Mouse (Mus musculus): Measurements from ENCODE around the gene Vars. TPM values are rescaled to one million over a fixed set of nuclear protein-coding genes. Genes with fewer than 3 reads are reported as not detected.
A peak's percentile ranks its signal among the peaks of the same experiment; 100 is the strongest.
"Not testable (repeated sequence)": the region's sequence is repeated elsewhere in the genome, so short reads cannot be mapped to it uniquely, and the experiment has no call there.

Gene Vars
- polyA plus RNA-seq, 1 experiment from 2014 or later, result 92.3 TPM

- peaks cover 11% of the 10 kb centered on the region; the same call in 1 of the 2 replicates for H3K4me1 ChIP-seq (ENCODE audit: control insufficient read depth, insufficient read depth, low read length)
- H3K27ac ChIP-seq (ENCODE audit: low read length); H3K9me3 ChIP-seq (ENCODE audit: control insufficient read depth, low read depth, low read length); H3K36me3 ChIP-seq (ENCODE audit: control insufficient read depth, insufficient read depth, low read length); H3K9ac ChIP-seq (replicated peaks; ENCODE audit: low read depth, low read length); H3K4me3 ChIP-seq (ENCODE audit: low read depth, low read length); ATAC-seq (ENCODE audit: insufficient number of reproducible peaks, insufficient read depth, low FRiP score, low read depth); H3K27me3 ChIP-seq (ENCODE audit: control insufficient read depth, insufficient read depth, low read length); H3K4me2 ChIP-seq (replicated peaks; ENCODE audit: low read depth, low read length): not testable (repeated sequence)
- 12% methylated on average over 29 of the region's 40 CpGs for WGBS
Observed at GRCm38 (mm10) chr17:34957291-34957690, 43.5 kb upstream of the Vars start.

- H3K9ac ChIP-seq (replicated peaks; ENCODE audit: low read depth, low read length); H3K27me3 ChIP-seq (ENCODE audit: control insufficient read depth, insufficient read depth, low read length); H3K36me3 ChIP-seq (ENCODE audit: control insufficient read depth, insufficient read depth, low read length); H3K27ac ChIP-seq (ENCODE audit: low read length); H3K4me3 ChIP-seq (ENCODE audit: low read depth, low read length); H3K9me3 ChIP-seq (ENCODE audit: control insufficient read depth, low read depth, low read length); H3K4me2 ChIP-seq (replicated peaks; ENCODE audit: low read depth, low read length); ATAC-seq (ENCODE audit: insufficient number of reproducible peaks, insufficient read depth, low FRiP score, low read depth): not testable (repeated sequence)
- WGBS, result 25% methylated on average over 22 of the region's 40 CpGs
- H3K4me1 ChIP-seq (ENCODE audit: control insufficient read depth, insufficient read depth, low read length), result peaks cover 11% of the 10 kb centered on the region; the same call in 1 of the 2 replicates
Observed at GRCm38 (mm10) chr17:34957966-34958365, 42.8 kb upstream of the Vars start.

DNA sequence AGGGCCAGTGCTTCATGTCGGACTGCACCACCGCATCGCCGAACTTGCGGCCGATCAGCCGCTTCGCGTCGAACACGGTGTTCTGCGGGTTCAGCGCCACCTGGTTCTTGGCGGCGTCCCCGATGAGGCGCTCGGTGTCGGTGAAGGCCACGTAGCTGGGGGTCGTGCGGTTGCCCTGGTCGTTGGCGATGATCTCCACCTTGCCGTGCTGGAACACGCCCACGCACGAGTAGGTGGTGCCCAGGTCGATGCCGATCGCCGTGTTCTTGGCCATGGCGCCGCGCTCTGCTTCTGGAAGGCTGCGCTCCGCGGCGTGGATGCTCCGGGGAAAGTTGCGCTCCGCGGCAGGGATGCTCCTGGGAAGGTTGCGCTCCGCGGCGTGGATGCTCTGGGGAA is 42.1 kb upstream of the Vars start:
- Histone ChIP-seq H3K4me1 (ENCODE audit: control insufficient read depth, insufficient read depth, low read length) (peaks cover 11% of the 10 kb centered on the region; the same call in 1 of the 2 replicates), H3K4me2 (replicated peaks; ENCODE audit: low read depth, low read length) (peak overlapping the region; percentile 39), H3K4me3 (ENCODE audit: low read depth, low read length) (peak overlapping the region; percentile 15; the same call in 1 of the 2 replicates)
- ATAC-seq (ENCODE audit: insufficient number of reproducible peaks, insufficient read depth, low FRiP score, low read depth), result peak; percentile 16; the same call in 1 of the 2 replicates
- H3K36me3 ChIP-seq (ENCODE audit: control insufficient read depth, insufficient read depth, low read length); H3K27me3 ChIP-seq (ENCODE audit: control insufficient read depth, insufficient read depth, low read length); H3K9me3 ChIP-seq (ENCODE audit: control insufficient read depth, low read depth, low read length); H3K27ac ChIP-seq (ENCODE audit: low read length); H3K9ac ChIP-seq (replicated peaks; ENCODE audit: low read depth, low read length): not testable (repeated sequence)
- 0% methylated on average over 27 of the region's 47 CpGs for WGBS

DNA sequence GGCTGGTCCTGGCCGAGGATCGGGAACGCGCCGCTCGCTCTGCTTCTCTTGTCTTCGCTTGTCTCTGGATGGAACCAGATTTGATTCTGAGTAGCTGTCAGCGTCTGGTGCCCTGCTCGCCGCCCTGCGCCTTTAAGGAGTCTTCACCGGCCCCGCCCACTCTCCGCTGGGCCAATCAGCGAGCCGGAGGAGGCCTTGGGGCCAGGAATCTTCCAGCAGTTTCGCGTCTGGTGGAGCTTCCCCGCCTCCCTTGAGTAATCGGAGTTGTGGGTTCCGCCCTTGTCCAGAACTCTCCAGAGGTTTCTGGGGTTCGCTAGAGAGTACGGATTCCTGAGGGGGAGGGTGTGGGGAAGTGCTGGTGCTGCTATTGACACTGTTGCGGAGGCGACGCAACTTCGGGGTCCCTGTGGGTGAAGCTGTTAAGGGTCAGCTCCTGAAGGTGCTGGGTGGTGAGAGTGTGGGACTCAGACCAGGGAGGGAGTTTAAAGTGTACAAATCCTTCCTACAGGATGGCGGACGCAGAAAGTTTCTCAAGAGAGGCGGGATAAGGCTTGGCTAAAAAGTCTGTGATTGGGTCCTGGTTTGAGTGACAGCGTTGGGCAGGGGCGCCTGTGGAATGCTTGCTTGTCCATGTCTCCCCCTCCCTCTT is 41.5 kb upstream of the Vars start, which contains the start of gene Hspa1b:
Gene Hspa1b (minus strand): TSS at position 109 of the 649 bp plus-strand sequence.
- 1% methylated on average over 28 of the region's 32 CpGs for WGBS
- peak; percentile 94 for ATAC-seq (ENCODE audit: insufficient number of reproducible peaks, insufficient read depth, low FRiP score, low read depth)

GRCm38 (mm10) chr17:34959881-34960515 is 40.8 kb upstream of the Vars start:
- no peak for ATAC-seq (ENCODE audit: insufficient number of reproducible peaks, insufficient read depth, low FRiP score, low read depth)
- Histone ChIP-seq H3K9ac (replicated peaks; ENCODE audit: low read depth, low read length) (peak overlapping the region; percentile 42), H3K36me3 (ENCODE audit: control insufficient read depth, insufficient read depth, low read length) (no peaks in the 10 kb centered on the region), H3K9me3 (ENCODE audit: control insufficient read depth, low read depth, low read length) (no peaks in the 10 kb centered on the region), H3K4me3 (ENCODE audit: low read depth, low read length) (peak overlapping the region; percentile 29), H3K27me3 (ENCODE audit: control insufficient read depth, insufficient read depth, low read length) (no peaks in the 10 kb centered on the region), H3K4me2 (replicated peaks; ENCODE audit: low read depth, low read length) (peak overlapping the region; percentile 69), H3K4me1 (ENCODE audit: control insufficient read depth, insufficient read depth, low read length) (peaks cover 11% of the 10 kb centered on the region; the same call in 1 of the 2 replicates), H3K27ac (ENCODE audit: low read length) (peak overlapping the region; percentile 93)
- WGBS, result 11% methylated on average over 12 of the region's 12 CpGs

More for the DNA sequence above, 41.5 kb upstream of the Vars start, which contains the start of gene Hspa1b:
- H3K9me3 ChIP-seq (ENCODE audit: control insufficient read depth, low read depth, low read length); H3K36me3 ChIP-seq (ENCODE audit: control insufficient read depth, insufficient read depth, low read length); H3K27me3 ChIP-seq (ENCODE audit: control insufficient read depth, insufficient read depth, low read length): not testable (repeated sequence)
- Histone ChIP-seq H3K9ac (replicated peaks; ENCODE audit: low read depth, low read length) (peak within 1 kb of the TSS; percentile 42), H3K4me3 (ENCODE audit: low read depth, low read length) (peak within 1 kb of the TSS; percentile 29), H3K4me1 (ENCODE audit: control insufficient read depth, insufficient read depth, low read length) (peaks cover 11% of the 10 kb centered on the region; the same call in 1 of the 2 replicates), H3K27ac (ENCODE audit: low read length) (peak within 1 kb of the TSS; percentile 93), H3K4me2 (replicated peaks; ENCODE audit: low read depth, low read length) (peak within 1 kb of the TSS; percentile 69)

DNA sequence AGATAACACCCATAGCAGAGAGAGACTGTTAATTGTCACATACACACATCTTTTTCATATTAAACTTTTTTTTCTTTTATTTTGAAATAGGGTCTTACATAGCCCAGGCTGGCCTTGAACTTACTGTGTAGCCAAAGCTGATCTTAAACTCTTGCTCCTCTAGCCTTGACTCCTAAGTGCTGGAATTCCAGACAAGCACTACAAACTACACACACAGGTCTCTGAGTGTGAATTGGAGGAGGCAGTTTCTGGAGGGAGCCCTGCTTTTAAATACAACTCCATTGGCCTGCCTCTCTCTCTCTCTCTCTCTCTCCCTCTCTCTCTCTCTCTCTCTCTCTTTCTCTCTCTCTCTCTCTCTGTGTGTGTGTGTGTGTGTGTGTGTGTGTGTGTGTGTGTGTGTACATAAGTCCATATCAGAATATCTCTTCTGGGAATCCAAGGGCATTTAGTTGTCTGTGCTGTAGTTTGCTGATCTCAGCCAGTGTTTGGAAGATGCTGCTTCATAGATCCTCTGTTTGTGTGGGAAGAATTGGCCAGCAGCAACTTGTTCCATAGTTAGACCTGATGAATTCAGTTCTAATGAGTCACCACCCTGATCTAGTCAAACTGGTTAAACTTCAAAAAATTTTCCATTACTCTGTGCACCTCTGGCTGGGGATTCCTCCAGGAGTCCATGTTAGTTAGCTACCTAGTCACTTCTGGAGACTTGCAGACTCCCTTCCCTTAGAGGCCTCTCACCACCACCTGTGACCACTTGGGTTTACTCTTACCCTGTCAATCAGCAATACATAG is 39.9 kb upstream of the Vars start:
- H3K4me2 ChIP-seq (replicated peaks; ENCODE audit: low read depth, low read length), result peak overlapping the region; percentile 69; the same call in 1 of the 2 replicates
- H3K4me3 ChIP-seq (ENCODE audit: low read depth, low read length), result no peak overlapping the region
- H3K4me1 ChIP-seq (ENCODE audit: control insufficient read depth, insufficient read depth, low read length), result peaks cover 14% of the 10 kb centered on the region; the same call in 1 of the 2 replicates
- H3K36me3 ChIP-seq (ENCODE audit: control insufficient read depth, insufficient read depth, low read length), result no peaks in the 10 kb centered on the region
- no peak overlapping the region for H3K9ac ChIP-seq (replicated peaks; ENCODE audit: low read depth, low read length)
- peak overlapping the region; percentile 39; the same call in 1 of the 2 replicates for H3K27ac ChIP-seq (ENCODE audit: low read length)
- no peak for ATAC-seq (ENCODE audit: insufficient number of reproducible peaks, insufficient read depth, low FRiP score, low read depth)
- no peaks in the 10 kb centered on the region for H3K9me3 ChIP-seq (ENCODE audit: control insufficient read depth, low read depth, low read length)
- H3K27me3 ChIP-seq (ENCODE audit: control insufficient read depth, insufficient read depth, low read length), result no peaks in the 10 kb centered on the region

GRCm38 (mm10) chr17:34962125-34962524 is 38.7 kb upstream of the Vars start:
- Histone ChIP-seq H3K4me2 (replicated peaks; ENCODE audit: low read depth, low read length) (no peak overlapping the region; the same call in 1 of the 2 replicates), H3K36me3 (ENCODE audit: control insufficient read depth, insufficient read depth, low read length) (no peaks in the 10 kb centered on the region), H3K9me3 (ENCODE audit: control insufficient read depth, low read depth, low read length) (no peaks in the 10 kb centered on the region), H3K4me3 (ENCODE audit: low read depth, low read length) (no peak overlapping the region), H3K9ac (replicated peaks; ENCODE audit: low read depth, low read length) (no peak overlapping the region), H3K4me1 (ENCODE audit: control insufficient read depth, insufficient read depth, low read length) (peaks cover 14% of the 10 kb centered on the region; the same call in 1 of the 2 replicates), H3K27me3 (ENCODE audit: control insufficient read depth, insufficient read depth, low read length) (no peaks in the 10 kb centered on the region), H3K27ac (ENCODE audit: low read length) (peak overlapping the region; percentile 36; the same call in 1 of the 2 replicates)
- WGBS, result 11% methylated on average over 3 of the region's 3 CpGs
- no peak for ATAC-seq (ENCODE audit: insufficient number of reproducible peaks, insufficient read depth, low FRiP score, low read depth)

DNA sequence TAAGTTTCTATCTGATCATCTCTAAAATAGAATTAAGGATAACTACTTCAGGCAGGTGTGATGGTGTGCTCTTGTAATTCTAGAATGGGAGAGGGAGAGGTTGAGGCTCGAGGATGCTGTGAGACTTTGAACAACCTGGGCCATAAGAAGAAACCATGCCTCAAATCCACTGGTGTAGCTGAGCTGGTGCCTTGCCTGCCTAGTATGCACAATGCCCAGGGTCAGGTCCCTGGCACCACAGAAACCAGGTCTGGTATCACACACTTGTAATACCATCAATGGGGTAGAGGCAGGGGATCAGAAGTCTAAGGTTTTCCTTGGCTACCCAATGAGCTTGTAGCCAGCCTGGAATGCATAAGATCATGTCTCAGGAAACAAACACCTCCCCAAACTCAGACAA is 37.9 kb upstream of the Vars start:
- 68% methylated on average over 1 of the region's 1 CpGs for WGBS
- Histone ChIP-seq H3K4me1 (ENCODE audit: control insufficient read depth, insufficient read depth, low read length) (peaks cover 14% of the 10 kb centered on the region; the same call in 1 of the 2 replicates), H3K4me3 (ENCODE audit: low read depth, low read length) (no peak overlapping the region), H3K27ac (ENCODE audit: low read length) (no peak overlapping the region; the same call in 1 of the 2 replicates), H3K36me3 (ENCODE audit: control insufficient read depth, insufficient read depth, low read length) (no peaks in the 10 kb centered on the region), H3K9ac (replicated peaks; ENCODE audit: low read depth, low read length) (no peak overlapping the region), H3K4me2 (replicated peaks; ENCODE audit: low read depth, low read length) (no peak overlapping the region), H3K9me3 (ENCODE audit: control insufficient read depth, low read depth, low read length) (no peaks in the 10 kb centered on the region), H3K27me3 (ENCODE audit: control insufficient read depth, insufficient read depth, low read length) (0 out of 2 replicates have a peak, but pooled peaks cover 2% of the 10 kb centered on the region)
- no peak for ATAC-seq (ENCODE audit: insufficient number of reproducible peaks, insufficient read depth, low FRiP score, low read depth)

Measured in stomach, embryonic 14.5 days (tissue).